Mouse (Mus musculus) right cerebral cortex, adult 2 months (tissue): ENCODE measurements at regions not wholly inside any gene's neighbourhood (a gene's known extent, or its start where the extent isn't known, plus 50 kb on each side); places are given as distances from the start of the nearest gene placed in this dataset.

Experiments used
- DNase-seq, 2 experiments: peaks; one replicate each; pipeline ENCODE4 v3.0.0; 2021 to 2022; ENCODE audit warnings: low spot score in 2 of 2

DNA sequence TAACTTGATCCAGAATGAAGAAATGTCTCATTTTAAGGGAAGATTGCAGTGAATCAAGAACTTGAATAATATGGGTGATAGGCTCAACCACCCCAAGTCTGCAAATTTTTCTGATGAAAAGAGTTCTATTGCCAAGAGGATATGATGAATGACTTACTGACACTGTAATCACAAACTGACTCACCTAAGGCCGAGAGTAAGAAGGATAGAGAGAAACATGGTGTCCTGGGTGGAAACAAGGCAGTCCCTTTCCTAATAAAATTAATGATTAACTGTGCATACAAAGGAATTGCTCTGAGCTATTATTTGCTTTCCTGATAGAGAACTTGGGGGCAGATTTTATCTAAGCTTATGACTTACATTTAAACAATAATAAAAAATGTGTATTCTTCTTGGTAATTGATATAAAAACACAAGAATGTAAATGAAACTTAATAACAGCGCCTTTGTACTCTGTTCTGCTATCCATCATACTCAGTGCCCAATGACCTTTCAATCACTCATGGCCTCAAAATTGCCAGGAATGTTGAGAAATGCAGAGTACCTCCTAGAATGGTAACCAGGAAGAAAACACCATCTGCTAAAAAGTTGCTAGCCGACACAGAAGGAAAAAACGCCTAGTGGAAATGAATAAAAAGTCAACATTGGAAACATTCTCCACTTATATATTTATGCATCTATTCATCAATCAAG lies 606.7 kb downstream of the Efnb2 start:
- no peak for DNase-seq

DNA sequence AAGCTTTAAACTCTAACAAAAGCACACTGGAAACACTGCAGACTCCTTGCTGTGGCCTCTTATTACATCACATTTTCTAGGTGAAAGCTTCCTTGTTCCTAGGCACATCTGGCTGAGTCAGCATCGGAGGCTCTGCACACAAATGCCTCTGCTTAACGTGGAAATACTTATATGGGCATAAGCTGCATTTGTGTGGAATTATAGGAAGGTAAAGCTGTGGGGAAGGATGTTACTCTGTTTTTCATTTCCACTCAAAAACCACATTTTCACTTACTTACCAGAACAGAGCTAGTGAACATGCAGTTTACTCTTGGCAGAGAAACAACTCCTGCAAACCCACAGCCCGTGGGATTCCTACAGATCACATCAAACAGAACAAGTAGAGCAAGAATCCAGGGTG lies 609.9 kb downstream of the Efnb2 start:
- peak in 1 of 2 experiments; percentile 29 for DNase-seq

DNA sequence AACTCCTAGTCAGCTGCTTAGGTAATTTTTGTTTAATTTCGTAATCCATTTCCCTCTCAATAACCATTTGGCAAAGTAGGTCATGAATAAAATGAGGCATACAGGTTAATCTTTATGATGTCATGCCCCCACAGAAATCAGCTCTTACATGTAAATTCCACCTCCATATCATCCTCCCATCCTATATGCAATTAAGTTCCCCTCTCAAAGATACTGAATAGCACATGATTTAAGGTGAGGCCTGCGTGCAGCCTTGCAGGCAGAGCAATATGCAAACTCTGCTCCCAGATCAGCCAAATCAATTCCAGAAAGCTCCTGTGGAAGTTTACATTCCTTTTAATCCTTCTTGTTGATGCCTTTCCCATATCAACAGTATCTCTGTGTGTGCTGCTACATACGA lies 610.3 kb downstream of the Efnb2 start:
- DNase-seq, result no peak

DNA sequence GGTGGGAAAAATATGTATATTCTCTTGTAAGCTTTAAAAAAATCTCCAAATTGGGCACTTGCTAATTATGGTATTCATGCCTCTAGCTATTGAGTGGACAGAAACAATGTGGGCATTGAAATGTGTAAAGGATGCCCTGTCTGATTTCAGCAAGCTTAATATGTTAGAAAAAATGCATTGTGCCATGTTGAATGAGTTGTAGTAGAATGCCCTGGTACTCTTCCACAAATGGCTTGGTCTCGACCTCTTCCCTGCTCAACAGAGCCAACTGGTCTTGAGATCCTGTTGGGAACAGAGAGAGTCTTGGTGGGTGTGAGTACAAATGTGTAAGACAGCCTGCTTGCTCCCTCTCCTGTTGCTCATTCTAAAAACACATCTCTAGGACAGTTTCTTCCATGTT lies 616.1 kb downstream of the Efnb2 start:
- no peak for DNase-seq

DNA sequence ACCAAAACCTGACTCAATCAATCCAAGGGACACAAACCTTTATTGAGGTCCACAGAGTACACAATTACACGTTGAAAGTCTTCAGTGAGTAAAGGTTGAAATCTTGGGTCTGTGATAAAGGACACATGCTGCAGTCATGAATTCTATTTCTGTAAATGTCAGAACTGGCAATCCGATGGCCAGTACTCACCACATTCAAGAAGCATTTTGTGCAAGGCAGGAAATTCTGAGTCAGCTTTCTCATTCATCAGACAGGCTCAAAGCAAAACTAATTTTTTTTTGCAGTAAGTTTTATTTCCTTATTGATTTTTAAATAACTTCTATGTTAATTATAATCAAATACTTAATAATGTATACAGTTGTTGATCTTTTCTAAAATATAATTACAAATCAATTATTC lies 616.7 kb downstream of the Efnb2 start:
- no peak for DNase-seq

DNA sequence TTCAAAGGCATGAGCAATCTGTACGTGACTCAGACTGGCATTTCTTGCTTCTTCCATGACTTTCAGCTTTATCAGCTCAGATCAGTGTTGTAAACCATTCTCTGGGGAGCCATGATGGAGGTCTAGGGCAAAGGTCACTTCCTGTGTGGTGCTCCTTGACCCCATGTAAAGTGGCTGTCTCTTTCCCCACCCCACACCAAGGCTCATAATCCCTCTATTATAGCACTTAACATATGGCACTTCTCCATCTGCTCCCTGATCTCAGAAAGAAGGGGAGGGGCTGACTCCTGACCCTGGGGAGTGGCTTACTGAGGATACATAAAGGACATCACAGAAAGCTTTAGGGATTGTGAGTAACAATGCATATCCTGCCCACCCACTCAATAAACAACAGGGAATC lies 623.1 kb downstream of the Efnb2 start:
- DNase-seq, result no peak

DNA sequence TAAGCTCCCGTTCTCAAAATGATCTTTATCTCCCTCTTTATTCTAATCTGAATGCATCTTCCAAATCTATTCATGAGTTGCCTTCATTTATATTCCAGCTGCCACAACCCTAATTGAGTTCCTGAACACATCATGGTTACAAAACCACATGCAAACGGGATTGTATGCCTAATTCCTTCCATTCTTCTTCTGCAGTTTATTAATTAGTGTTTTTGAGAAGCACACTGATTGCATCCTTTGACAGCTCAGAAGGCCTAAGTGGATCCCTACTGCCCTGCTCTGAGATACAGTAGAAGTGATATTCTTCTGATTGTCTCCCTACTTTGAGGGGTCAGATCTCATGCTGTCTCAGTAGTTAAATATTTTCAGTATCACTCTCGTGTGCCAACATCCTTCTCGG lies 649.9 kb downstream of the Efnb2 start:
- no peak for DNase-seq

DNA sequence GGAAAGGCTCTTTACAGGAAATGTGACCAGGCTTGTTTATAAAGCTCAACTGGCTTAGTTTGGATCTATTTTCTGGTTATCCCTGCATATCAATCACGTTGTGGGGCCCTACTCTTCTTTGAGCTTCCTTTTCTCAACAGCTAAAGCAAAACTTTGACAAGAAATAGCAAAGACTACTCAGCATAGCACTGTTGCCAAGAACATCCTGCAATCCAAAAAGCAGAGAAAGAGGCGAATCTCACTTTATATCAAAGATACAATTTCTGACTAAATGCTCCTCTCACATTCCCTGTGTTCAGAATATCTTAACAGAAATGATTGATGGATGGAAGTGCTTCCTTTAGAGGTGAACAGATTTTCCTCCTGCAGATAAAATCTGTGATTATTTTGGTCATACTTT lies 666.1 kb downstream of the Efnb2 start:
- no peak for DNase-seq

DNA sequence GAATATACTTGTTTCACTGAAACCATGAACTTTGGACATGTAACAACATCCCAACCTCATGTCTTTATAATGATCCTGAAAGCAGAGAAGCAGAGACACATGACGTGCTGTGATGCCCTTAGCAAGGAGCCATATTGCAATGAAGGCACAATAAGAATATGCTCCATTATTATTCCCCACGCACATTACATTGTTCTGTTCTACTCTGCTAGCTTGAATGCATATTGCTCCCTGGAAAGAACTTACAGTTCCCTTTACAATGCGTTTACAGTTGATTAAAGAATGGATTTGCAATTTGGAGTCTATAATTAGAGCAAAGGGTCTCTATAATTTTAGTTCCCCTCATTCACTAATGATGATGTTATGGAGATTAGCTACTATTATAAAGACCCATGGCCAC lies 672.2 kb downstream of the Efnb2 start:
- DNase-seq, result no peak

DNA sequence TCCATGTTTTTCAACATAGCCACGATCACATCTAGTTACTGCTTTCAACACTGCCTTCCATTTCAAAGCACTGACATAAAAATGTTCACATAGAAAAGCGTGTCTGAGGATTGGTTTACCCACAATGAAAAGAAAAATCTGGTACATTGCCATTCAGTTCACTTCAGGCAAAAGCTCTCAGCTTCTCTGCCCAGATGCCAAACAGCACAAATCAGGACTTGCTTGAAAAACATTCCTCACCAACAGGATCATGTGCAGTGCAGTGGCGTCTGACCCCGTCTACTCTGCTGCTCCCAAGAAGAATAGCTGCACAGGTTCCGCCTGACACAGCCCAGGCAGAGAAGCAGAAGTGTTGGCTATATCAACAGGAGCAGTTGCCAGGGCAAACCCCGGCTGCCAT lies 684.0 kb downstream of the Efnb2 start:
- DNase-seq, result no peak

DNA sequence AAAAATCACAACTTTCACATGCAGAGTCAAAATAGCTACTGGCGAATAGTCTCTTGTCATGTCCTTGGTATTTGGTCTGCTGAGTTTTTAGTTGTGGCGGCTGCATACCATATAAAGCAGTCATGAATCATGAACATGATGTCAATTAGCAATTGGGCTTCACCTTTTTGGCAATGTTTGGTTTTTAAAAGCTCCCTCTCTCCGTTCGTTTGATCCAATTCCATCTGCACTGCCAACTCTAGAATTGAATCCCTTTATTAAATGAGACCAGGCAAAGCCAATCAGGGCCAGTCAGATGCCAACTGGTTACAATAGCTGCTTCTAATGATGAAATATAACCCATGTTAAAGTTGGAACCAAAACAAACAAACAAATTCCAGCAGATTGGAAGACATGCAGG lies 687.3 kb downstream of the Efnb2 start:
- DNase-seq, result no peak

DNA sequence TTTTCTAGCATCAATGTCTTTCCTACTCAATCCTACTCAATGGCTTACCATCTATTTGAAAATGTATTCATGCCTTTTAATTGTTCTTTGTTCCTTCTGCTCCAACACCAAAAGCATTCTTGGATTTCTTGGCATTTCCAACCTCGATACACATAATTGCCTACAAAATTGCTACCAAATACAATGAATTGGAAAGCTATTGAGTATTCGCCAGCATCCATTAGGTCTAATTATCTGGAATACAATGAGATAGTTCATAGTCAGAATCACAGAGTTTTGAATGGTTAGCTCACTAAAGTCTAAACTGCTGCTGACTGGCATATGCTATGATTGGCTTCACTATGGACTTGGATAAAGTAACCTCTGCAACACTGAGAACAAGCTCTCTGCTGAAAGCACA lies 696.8 kb downstream of the Efnb2 start:
- DNase-seq, result no peak

DNA sequence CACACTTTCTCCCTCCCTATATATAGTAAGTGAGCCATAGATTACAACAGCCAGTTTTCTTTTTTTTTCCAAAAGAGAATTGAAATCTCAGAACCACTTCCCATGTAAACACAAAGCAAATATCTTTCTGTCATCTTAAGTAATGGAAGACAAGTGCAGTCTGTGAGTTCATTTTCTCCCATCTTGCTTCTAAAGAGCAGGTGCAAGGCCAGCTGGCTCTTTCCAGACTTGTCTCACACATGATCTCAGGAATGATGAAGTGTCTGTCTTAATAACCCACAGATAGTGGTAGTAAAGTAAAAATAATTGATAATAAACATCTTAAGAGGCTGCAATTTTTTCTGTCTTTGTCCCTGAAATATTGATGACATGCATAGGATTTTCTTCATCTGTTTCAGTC lies 704.3 kb downstream of the Efnb2 start:
- no peak for DNase-seq

DNA sequence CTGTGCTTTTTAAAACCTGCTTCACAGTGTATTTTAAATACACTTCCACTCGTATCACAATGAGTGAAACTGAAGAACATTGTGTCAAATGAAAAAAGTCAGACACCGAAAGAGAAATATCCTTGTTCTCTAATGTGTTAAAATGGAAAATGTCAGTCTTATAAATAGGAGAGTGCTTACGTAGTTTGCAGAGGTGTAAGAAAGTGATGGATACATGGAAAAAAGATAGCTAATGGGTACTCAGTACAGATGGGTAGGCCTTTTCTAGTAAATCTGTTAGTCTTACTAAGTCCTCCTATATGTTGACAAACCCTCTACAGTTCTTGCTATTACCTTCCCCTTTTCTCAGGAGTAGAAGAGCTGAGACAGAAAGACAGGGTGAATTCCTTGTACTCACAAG lies 706.2 kb downstream of the Efnb2 start:
- no peak for DNase-seq

DNA sequence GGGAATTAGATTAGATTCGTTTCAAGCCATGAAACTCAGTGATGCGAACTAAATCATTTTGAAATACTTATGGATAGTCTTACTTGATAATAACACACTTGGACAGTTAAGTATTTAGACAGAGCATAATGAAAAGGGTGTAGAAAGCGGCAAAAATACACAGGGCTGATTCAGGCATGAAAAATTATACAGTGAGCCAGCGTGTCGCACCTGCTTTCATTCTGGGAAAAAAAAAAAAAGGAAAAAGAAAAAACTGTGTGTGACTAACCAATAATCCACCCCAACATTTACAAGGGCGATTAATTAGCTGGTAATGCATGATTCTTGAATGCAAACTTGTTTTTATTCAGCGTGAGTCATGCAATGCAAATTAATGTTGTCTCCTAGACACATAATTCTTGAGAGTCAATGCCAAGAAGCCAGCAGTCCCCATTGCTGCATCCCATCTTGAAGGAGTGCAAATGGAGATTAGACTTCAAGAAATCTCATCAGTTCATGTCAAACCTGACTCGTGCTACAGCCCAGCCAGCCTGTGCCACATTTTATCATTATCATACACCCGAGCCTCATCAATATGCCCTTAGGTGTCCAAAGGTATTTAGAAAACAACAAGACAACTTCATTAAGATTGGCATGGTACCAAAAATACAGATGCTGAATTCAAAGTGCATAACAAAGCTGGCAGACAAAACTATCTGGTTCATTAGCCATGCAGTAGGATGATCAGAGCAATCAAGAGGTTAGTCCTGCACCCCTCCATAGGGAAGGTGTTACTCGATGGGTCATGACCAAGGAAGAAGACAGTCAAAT lies 714.9 kb downstream of the Efnb2 start:
- DNase-seq, result peak; percentile 6 to 10

DNA sequence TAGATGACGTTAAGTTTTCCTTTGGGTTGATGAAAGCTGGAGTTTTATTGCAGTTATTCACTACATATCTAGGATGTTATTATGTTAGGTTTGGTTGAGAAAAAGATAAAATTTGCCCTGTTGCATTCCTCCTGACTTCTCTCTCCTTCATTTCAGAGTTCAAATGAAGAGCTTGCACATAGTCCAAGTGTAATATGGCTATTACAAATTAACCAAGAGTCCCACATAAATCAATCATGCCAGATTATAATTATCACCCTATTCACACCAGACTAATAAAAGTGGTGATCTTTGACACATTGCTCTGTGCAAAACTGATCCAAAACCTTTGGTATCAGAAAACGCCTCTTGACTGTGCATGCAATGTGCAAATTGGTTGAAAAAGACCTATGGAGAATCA lies 724.4 kb downstream of the Efnb2 start:
- DNase-seq, result no peak

DNA sequence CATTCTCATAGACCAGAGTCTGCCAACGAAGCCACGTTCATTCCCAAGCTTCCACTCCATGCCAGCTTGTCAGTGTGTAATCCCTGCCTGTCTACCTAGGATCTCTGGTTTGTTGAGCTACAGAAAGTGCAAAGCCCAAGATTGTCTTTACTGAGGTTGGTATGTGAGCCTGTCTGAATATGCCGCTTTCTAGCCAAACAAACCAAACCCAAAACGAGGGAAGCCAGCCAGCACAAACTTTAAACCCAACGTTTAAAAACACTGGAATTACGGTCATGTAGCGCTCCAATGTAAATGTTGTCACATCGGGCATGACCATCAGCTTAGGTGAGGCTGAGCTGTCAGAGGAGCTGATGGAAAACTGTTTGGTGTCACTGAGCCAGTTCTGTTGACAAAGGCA lies 741.6 kb downstream of the Efnb2 start:
- no peak for DNase-seq

DNA sequence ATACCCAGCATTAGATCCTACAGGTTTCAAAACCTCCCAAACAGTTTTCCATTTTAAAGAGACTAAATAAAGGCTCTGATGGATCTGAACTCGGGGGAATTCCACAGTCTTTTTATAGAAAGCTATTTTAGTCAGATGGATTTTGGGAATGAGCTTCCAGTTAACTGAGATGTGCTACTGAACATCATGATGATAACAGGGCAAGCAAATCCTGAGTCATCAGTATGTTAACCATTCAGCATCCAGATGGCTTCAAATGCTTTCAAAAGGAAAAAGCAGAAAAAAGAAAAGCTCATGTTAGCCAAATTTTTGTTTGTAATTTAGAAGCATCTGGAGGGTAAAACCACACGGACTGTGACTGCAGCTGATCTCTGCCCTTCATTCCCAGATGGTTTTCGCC lies 766.7 kb downstream of the Efnb2 start:
- no peak for DNase-seq

DNA sequence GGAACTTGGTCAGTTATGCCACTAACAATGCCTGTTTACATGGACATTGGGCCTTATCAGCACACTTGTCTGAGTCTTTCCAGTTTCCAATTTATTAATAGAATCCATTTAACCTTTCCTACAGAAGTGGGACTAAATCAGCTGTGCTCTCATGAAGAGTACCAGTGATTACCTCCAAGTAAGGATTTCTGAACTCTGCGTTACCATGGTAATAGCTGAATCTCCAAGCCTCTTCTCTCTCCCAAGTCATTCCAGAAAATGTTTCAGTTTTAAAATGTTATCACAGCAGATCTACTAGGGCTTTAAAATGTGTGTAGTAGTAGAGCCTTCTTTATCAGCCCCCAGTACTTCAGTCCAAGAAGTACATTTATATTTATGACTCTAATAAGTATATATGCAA lies 807.9 kb downstream of the Efnb2 start:
- peak; percentile 3 to 5 for DNase-seq

DNA sequence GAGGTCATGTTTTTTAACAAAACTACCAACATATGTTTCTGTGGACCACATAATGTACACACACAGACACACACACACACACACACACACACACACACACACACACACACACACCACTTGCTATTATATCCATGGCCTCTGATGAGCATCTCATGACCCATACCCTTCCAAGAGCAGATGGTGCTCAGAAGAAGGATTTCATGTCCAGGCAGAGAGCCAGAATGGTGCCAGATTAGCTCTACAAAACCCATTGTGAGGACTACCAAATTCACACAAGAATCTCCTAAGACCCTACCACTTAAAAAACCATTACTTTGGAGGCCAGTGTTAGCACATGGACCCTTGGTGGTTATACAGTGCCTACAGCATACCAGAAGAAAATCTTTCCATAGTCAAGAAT lies 810.5 kb downstream of the Efnb2 start:
- no peak for DNase-seq

DNA sequence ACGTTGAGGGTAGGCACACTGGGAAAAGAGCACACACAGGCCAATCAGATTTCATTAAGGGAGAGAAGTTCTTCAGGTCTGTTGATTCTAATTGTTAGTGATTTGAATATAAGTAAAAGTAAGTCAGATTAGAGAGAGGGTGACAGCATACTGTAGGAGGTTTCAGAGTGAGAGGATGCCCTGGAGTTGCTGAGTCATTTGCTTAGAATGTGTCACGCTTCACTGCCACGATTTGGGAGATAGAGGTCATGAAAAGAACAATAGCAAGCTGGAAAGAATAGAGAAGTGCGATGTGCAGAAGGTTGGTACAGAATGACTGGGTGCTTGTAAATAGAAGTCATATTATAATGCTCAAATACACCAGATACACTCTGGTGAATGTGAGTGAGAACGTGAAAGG lies 829.1 kb downstream of the Efnb2 start:
- no peak for DNase-seq

DNA sequence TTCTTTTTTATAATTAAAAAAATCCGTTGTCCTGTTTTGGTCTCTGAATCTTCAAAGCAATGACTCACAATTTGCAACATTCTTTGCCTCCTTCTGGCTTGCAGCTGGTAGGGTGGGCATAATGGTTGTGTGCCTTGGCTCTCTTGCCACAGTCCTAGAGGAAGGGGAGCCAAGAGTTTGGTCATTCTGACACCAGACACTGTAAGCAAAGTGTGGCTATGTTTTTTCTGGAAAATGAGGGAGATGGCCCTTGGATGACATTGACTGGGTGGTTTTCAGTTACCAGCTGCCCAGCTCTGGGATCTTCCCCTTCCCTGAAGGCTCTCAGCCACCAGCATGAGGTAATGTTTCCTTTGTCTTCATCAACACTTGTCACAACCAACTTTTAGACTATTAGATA lies 833.2 kb downstream of the Efnb2 start:
- DNase-seq, result no peak

DNA sequence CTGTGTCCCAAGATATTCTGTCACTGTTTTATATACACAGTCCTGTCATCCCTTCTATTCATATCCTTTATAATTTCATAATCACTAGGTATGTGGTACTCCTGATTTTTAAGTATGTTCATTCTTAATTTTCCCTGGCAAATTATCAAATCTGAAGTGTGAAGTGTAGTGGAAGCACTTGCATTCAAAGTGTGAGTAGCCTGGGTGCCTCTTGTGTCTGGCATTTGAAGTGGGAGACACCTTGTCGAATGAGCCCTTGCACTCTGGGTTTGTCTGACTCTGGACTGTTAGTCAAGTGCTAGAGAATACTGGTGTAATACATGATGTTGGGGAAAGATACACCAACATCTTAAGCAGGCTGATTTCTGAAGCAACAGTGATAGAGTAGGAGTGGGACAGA lies 852.6 kb downstream of the Efnb2 start:
- no peak for DNase-seq

DNA sequence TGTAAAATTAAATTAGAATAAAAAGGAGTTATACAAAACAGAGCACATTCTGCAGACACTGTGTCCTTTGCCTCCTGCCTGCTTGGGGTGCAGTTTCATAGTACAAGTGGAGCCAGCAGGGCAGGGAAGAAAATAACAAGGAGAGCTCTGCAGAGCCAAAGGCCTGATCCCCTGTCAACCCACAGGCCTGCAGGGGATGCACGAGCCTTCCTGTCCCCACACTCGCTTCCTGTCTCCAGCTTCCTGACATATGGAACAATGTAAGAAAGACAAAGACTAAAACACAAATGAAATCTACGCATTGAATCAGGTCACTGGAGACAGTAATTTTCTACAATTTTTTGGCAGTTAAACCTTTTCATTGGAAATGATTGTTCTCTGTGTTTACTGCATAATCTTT lies 861.8 kb downstream of the Efnb2 start:
- DNase-seq, result no peak
